Mouse (Mus musculus): ENCODE measurements at regions not wholly inside any gene's neighbourhood (a gene's known extent, or its start where the extent isn't known, plus 50 kb on each side); places are given as distances from the start of the nearest gene placed in this dataset.
A peak's percentile ranks its signal among the peaks of the same experiment; 100 is the strongest.

GRCm38 (mm10) chr3:63638572-63638971 lies 154.9 kb upstream of the Gm34302 start:
- Histone ChIP-seq H3K9me3 (no peaks in the 10 kb centered on the region), H3K9ac (no peak overlapping the region), H3K36me3 (no peaks in the 10 kb centered on the region), H3K4me3 (no peak overlapping the region), H3K27me3 (no peaks in the 10 kb centered on the region), H3K27ac (no peak overlapping the region), H3K4me1 (no peaks in the 10 kb centered on the region), H3K4me2 (no peak overlapping the region)
- 30% methylated on average over 2 of the region's 2 CpGs for WGBS
- no peak for ATAC-seq (ENCODE audit: insufficient number of reproducible peaks, low FRiP score, low TSS enrichment, low read depth)

- no peak overlapping the region for H3K9ac ChIP-seq
- no peak overlapping the region for H3K4me3 ChIP-seq
- no peak overlapping the region for H3K27ac ChIP-seq
- no peaks in the 10 kb centered on the region for H3K4me1 ChIP-seq
- H3K36me3 ChIP-seq = no peaks in the 10 kb centered on the region
- 82% methylated on average over 5 of the region's 5 CpGs for WGBS
- no peak for ATAC-seq (ENCODE audit: insufficient number of reproducible peaks, low FRiP score, low TSS enrichment, low read depth)
- no peak overlapping the region for H3K4me2 ChIP-seq
- H3K9me3 ChIP-seq = no peaks in the 10 kb centered on the region
- no peaks in the 10 kb centered on the region for H3K27me3 ChIP-seq
Measured at GRCm38 (mm10) chr3:63637913-63638312, 154.2 kb upstream of the Gm34302 start.

GRCm38 (mm10) chr3:63627724-63628123 lies 144.0 kb upstream of the Gm34302 start:
- Histone ChIP-seq H3K4me1 (no peaks in the 10 kb centered on the region), H3K27ac (no peak overlapping the region), H3K36me3 (no peaks in the 10 kb centered on the region), H3K4me2 (no peak overlapping the region), H3K9me3 (no peaks in the 10 kb centered on the region), H3K27me3 (no peaks in the 10 kb centered on the region), H3K9ac (no peak overlapping the region), H3K4me3 (no peak overlapping the region)
- 84% methylated on average over 5 of the region's 5 CpGs for WGBS
- ATAC-seq (ENCODE audit: insufficient number of reproducible peaks, low FRiP score, low TSS enrichment, low read depth) = no peak

GRCm38 (mm10) chr3:63616127-63616526 lies 132.4 kb upstream of the Gm34302 start:
- no peaks in the 10 kb centered on the region for H3K27me3 ChIP-seq
- no peak for ATAC-seq (ENCODE audit: insufficient number of reproducible peaks, low FRiP score, low TSS enrichment, low read depth)

GRCm38 (mm10) chr3:63613652-63614051 lies 130.0 kb upstream of the Gm34302 start:
- no peak for ATAC-seq (ENCODE audit: insufficient number of reproducible peaks, low FRiP score, low TSS enrichment, low read depth)
- H3K36me3 ChIP-seq = no peaks in the 10 kb centered on the region
- H3K27ac ChIP-seq = no peak overlapping the region
- 0 out of 2 replicates have a peak, but pooled peaks cover 7% of the 10 kb centered on the region for H3K4me1 ChIP-seq
- no peaks in the 10 kb centered on the region; the same call in 1 of the 2 replicates for H3K9me3 ChIP-seq
- no peaks in the 10 kb centered on the region for H3K27me3 ChIP-seq
- no peak overlapping the region for H3K4me3 ChIP-seq
- H3K9ac ChIP-seq = no peak overlapping the region
- 23% methylated on average over 1 of the region's 1 CpGs for WGBS
- H3K4me2 ChIP-seq = no peak overlapping the region

More at GRCm38 (mm10) chr3:63616127-63616526, 132.4 kb upstream of the Gm34302 start:
- WGBS = 35% methylated on average over 5 of the region's 5 CpGs
- Histone ChIP-seq H3K4me3 (no peak overlapping the region), H3K9ac (no peak overlapping the region), H3K27ac (no peak overlapping the region), H3K4me1 (no peaks in the 10 kb centered on the region), H3K4me2 (no peak overlapping the region), H3K36me3 (no peaks in the 10 kb centered on the region), H3K9me3 (no peaks in the 10 kb centered on the region; the same call in 1 of the 2 replicates)

- 30% methylated on average over 3 of the region's 3 CpGs for WGBS
- no peak overlapping the region for H3K27ac ChIP-seq
- no peaks in the 10 kb centered on the region for H3K27me3 ChIP-seq
- H3K9me3 ChIP-seq = no peaks in the 10 kb centered on the region
- H3K9ac ChIP-seq = no peak overlapping the region
- ATAC-seq (ENCODE audit: insufficient number of reproducible peaks, low FRiP score, low TSS enrichment, low read depth) = no peak
- H3K36me3 ChIP-seq = no peaks in the 10 kb centered on the region
- no peak overlapping the region for H3K4me2 ChIP-seq
- H3K4me1 ChIP-seq = 0 out of 2 replicates have a peak, but pooled peaks cover 7% of the 10 kb centered on the region
- no peak overlapping the region for H3K4me3 ChIP-seq
Measured at GRCm38 (mm10) chr3:63612767-63613363, 129.2 kb upstream of the Gm34302 start.

- Histone ChIP-seq H3K4me1 (0 out of 2 replicates have a peak, but pooled peaks cover 7% of the 10 kb centered on the region), H3K9me3 (no peaks in the 10 kb centered on the region), H3K4me3 (no peak overlapping the region), H3K27ac (no peak overlapping the region), H3K4me2 (no peak overlapping the region), H3K36me3 (no peaks in the 10 kb centered on the region), H3K9ac (no peak overlapping the region), H3K27me3 (no peaks in the 10 kb centered on the region)
- WGBS = 16% methylated on average over 5 of the region's 5 CpGs
- no peak for ATAC-seq (ENCODE audit: insufficient number of reproducible peaks, low FRiP score, low TSS enrichment, low read depth)
Measured at GRCm38 (mm10) chr3:63610113-63610919, 126.6 kb upstream of the Gm34302 start.

GRCm38 (mm10) chr3:63609454-63610112 lies 125.9 kb upstream of the Gm34302 start:
- 0 out of 2 replicates have a peak overlapping the region, but pooled peaks have one; percentile 7 for H3K4me3 ChIP-seq
- WGBS = 12% methylated on average over 17 of the region's 17 CpGs

GRCm38 (mm10) chr3:63582717-63583696 lies 99.3 kb upstream of the Gm34302 start:
- H3K36me3 ChIP-seq = no peaks in the 10 kb centered on the region
- H3K27me3 ChIP-seq = no peaks in the 10 kb centered on the region
- H3K9me3 ChIP-seq = no peaks in the 10 kb centered on the region
- peaks cover 10% of the 10 kb centered on the region; the same call in 1 of the 2 replicates for H3K4me1 ChIP-seq
- ATAC-seq (ENCODE audit: insufficient number of reproducible peaks, low FRiP score, low TSS enrichment, low read depth) = no peak
- WGBS = 69% methylated on average over 15 of the region's 15 CpGs
- no peak overlapping the region for H3K9ac ChIP-seq
- H3K27ac ChIP-seq = no peak overlapping the region
- no peak overlapping the region for H3K4me3 ChIP-seq
- H3K4me2 ChIP-seq = no peak overlapping the region

More at GRCm38 (mm10) chr3:63609454-63610112, 125.9 kb upstream of the Gm34302 start:
- Histone ChIP-seq H3K36me3 (no peaks in the 10 kb centered on the region), H3K9me3 (no peaks in the 10 kb centered on the region), H3K27ac (no peak overlapping the region), H3K4me1 (0 out of 2 replicates have a peak, but pooled peaks cover 7% of the 10 kb centered on the region), H3K4me2 (peak overlapping the region; percentile 35; the same call in 1 of the 2 replicates), H3K9ac (no peak overlapping the region), H3K27me3 (no peaks in the 10 kb centered on the region)
- ATAC-seq (ENCODE audit: insufficient number of reproducible peaks, low FRiP score, low TSS enrichment, low read depth) = 0 out of 2 replicates have a peak, but pooled peaks have one; percentile 63

- Histone ChIP-seq H3K4me1 (peaks cover 10% of the 10 kb centered on the region; the same call in 1 of the 2 replicates), H3K27ac (no peak overlapping the region), H3K27me3 (no peaks in the 10 kb centered on the region), H3K36me3 (no peaks in the 10 kb centered on the region), H3K9me3 (no peaks in the 10 kb centered on the region), H3K4me2 (no peak overlapping the region), H3K9ac (no peak overlapping the region), H3K4me3 (no peak overlapping the region)
- WGBS = 31% methylated on average over 6 of the region's 6 CpGs
- no peak for ATAC-seq (ENCODE audit: insufficient number of reproducible peaks, low FRiP score, low TSS enrichment, low read depth)
Measured at GRCm38 (mm10) chr3:63582180-63582579, 98.5 kb upstream of the Gm34302 start.
